Mouse (Mus musculus) granulocyte monocyte progenitor cell, adult 5-6 weeks (primary cell): Measurements from ENCODE around the gene 5430419D17Rik. TPM values are rescaled to one million over a fixed set of nuclear protein-coding genes. Genes with fewer than 3 reads are reported as not detected.
A peak's percentile ranks its signal among the peaks of the same experiment; 100 is the strongest.

Experiments
- ATAC-seq: replicated peaks from 2 replicates; pipeline ENCODE4 v1.8.0; 2016; ENCODE audit warnings: mild to moderate bottlenecking, moderate TSS enrichment, inconsistent platforms; ENCODE audit not compliant: poor library complexity, severe bottlenecking
- total RNA-seq, 2 experiments: library from RNA; stranded (forward) in 1 of 2; stranded (reverse) in 1 of 2; fragments of 200-712, 200-1000 nt in 1 of 2; fragments of >200 nt in 1 of 2; fragmentation: Nextera tagmentation in 1 of 2; gene quantifications; 2 replicates each; pipeline ENCODE4 v1.2.3; 2014 to 2017

The 5430419D17Rik gene
- total RNA-seq, 2 experiments from 2014 or later: not detected

- no peak for ATAC-seq
These were observed 132.5 kb downstream of the 5430419D17Rik start for GRCm38 (mm10) chr7:131306733-131307132.

- no peak for ATAC-seq
These were observed 140.3 kb downstream of the 5430419D17Rik start for GRCm38 (mm10) chr7:131314493-131314892.

GRCm38 (mm10) chr7:131317587-131317986 is 143.4 kb downstream of the 5430419D17Rik start:
- no peak for ATAC-seq

DNA sequence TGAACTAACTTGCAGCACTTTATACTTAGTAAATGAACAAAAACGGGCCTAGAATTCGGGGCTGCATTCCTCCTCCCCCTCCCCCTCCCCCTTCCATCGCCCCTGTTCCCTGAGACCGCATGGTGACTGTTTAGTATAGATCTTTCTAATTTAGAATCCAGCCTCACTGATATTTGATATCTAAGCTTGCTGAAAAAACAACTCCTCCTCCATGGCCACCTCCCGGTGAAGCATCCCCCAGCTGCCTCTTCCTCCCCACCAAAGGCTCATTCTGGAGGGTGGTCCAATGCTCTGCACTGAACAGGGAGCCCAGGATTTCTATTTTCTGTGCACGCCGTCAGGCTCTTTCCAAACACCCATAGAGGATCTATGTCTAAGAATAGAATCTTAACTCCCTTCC is 144.1 kb downstream of the 5430419D17Rik start:
- no peak for ATAC-seq

DNA sequence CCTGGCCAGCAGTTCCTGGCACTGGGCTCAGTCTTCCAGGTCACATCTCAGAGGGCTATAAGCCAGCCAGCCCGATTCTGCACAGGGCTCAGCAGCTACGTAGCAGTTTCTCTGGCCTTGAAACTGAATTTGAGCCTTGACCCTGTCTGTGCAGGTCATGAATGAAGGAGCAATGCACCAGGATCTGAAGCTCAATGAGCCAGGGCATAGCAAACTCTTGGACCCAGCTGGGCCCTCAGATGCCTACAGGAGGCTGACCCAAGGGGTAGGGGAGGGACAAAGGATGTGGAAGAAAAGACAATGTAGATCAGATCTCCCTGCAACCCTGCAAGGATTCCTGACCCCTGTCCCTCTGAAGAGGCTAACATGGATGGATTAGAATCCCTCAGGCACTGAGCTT is 148.0 kb downstream of the 5430419D17Rik start, which contains the start of gene Cuzd1:
Gene Cuzd1 (minus strand): TSS at position 101 of the 400 bp plus-strand sequence.
- ATAC-seq: no peak

GRCm38 (mm10) chr7:131327054-131327453 is 152.9 kb downstream of the 5430419D17Rik start:
- no peak for ATAC-seq

- no peak for ATAC-seq
These were observed 155.2 kb downstream of the 5430419D17Rik start, which contains the start of gene Fam24b for GRCm38 (mm10) chr7:131329416-131329815. Fam24b (minus strand) TSS chr7:131329516.

DNA sequence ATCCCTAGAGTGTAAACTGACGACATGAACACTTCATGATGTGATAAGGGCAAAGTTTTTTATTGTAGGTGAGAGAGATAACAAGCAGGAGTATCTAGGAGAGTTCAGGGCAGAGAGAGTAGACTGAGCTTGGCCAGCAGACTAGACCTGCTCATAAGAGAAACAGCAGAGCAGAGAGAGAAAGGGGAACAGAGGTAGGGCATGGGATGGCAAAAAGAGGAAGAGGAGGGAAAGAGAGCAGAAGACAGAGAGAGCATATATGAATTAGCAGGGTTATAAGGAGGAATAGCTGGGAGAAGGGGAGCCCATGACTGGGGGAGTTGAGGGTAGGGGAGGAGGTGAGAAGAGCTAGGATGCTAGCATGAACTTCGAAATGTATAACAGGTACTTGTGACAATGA is 157.5 kb downstream of the 5430419D17Rik start:
- ATAC-seq: peak; percentile 58

GRCm38 (mm10) chr7:131333564-131333963 is 159.4 kb downstream of the 5430419D17Rik start, which contains the start of gene Fam24a:
Fam24a (plus strand) TSS chr7:131333864.
- ATAC-seq: no peak

DNA sequence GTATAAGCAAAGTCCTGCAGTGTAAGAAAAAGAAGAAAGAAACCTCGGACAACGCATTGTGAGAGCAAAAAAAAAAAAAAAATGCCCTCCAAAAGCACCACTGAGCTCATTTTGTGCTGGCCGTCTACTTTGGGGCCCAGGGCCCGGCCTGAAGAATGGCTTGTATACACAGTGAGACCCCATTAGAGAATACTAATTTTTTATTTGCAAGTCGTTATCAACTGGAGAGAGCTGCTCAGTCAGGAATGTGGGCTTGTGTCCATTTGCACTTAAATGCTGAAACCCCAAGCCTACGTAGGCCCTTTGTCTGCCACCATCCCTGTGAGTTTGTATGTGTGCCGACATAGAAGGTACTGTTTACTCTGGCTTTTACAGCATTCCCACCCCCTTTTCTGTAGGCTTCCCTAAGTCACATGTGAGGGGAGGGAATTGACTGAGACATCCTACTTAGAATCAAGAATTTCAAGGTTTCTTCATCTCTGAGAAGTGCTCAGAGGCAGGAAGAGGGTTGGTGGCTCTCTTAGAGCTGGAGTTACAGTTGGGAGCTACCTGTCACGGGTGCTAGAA is 163.4 kb downstream of the 5430419D17Rik start:
- no peak for ATAC-seq

- no peak for ATAC-seq
These were observed 171.8 kb downstream of the 5430419D17Rik start for GRCm38 (mm10) chr7:131345856-131346541.

Other genes starting within 250 kb of the 5430419D17Rik start
- not detected in 2 replicates for gene Htra1, start 238.3 kb upstream of the 5430419D17Rik start, total RNA-seq (2014; fragmentation: Nextera tagmentation)
- not detected in 2 replicates for gene Htra1, start 238.3 kb upstream of the 5430419D17Rik start, total RNA-seq (2017)
- not detected in 2 replicates for gene Dmbt1, start 142.3 kb upstream of the 5430419D17Rik start, total RNA-seq (2014; fragmentation: Nextera tagmentation)
- gene Dmbt1, start 142.3 kb upstream of the 5430419D17Rik start, total RNA-seq (2017): not detected in 2 replicates
- not detected in 2 replicates for gene 4933402N03Rik, start 28.1 kb upstream of the 5430419D17Rik start, total RNA-seq (2014; fragmentation: Nextera tagmentation)
- not detected in 2 replicates for gene 4933402N03Rik, start 28.1 kb upstream of the 5430419D17Rik start, total RNA-seq (2017)
- gene Cuzd1, start 147.9 kb downstream of the 5430419D17Rik start, total RNA-seq (2014; fragmentation: Nextera tagmentation): not detected in 2 replicates
- gene Cuzd1, start 147.9 kb downstream of the 5430419D17Rik start, total RNA-seq (2017): not detected in 2 replicates
- gene Fam24b, start 155.1 kb downstream of the 5430419D17Rik start, total RNA-seq (2014; fragmentation: Nextera tagmentation): not detected in 2 replicates
- gene Fam24b, start 155.1 kb downstream of the 5430419D17Rik start, total RNA-seq (2017): not detected in 2 replicates
- gene Fam24a, start 159.5 kb downstream of the 5430419D17Rik start, total RNA-seq (2014; fragmentation: Nextera tagmentation): not detected in 2 replicates
- gene Fam24a, start 159.5 kb downstream of the 5430419D17Rik start, total RNA-seq (2017): not detected in 2 replicates
- 8.5 and 9.2 TPM in 2 replicates for gene 2310057M21Rik, start 188.4 kb downstream of the 5430419D17Rik start, total RNA-seq (2014; fragmentation: Nextera tagmentation)
- 4.4 and 6.2 TPM in 2 replicates for gene 2310057M21Rik, start 188.4 kb downstream of the 5430419D17Rik start, total RNA-seq (2017)
- 13.4 and 20.3 TPM in 2 replicates for gene Pstk, start 196.7 kb downstream of the 5430419D17Rik start, total RNA-seq (2014; fragmentation: Nextera tagmentation)
- 23.1 and 25.4 TPM in 2 replicates for gene Pstk, start 196.7 kb downstream of the 5430419D17Rik start, total RNA-seq (2017)
- 17.9 and 23.4 TPM in 2 replicates for gene Ikzf5, start 236.1 kb downstream of the 5430419D17Rik start, total RNA-seq (2014; fragmentation: Nextera tagmentation)
- gene Ikzf5, start 236.1 kb downstream of the 5430419D17Rik start, total RNA-seq (2017): 24.5 and 33.0 TPM in 2 replicates
- 18.3 and 35.0 TPM in 2 replicates for gene Acadsb, start 236.2 kb downstream of the 5430419D17Rik start, total RNA-seq (2014; fragmentation: Nextera tagmentation)
- 62.5 and 69.5 TPM in 2 replicates for gene Acadsb, start 236.2 kb downstream of the 5430419D17Rik start, total RNA-seq (2017)